Mouse (Mus musculus) hindbrain, embryonic 16.5 days (tissue): ENCODE data around the gene H6pd. TPM values are rescaled to one million over a fixed set of nuclear protein-coding genes. Genes with fewer than 3 reads are reported as not detected.

Source experiments
- ATAC-seq: fragments of 200-750 bp; cut with Nextera tagmentation; 2 replicates; pipeline ENCODE4 v1.8.0; 2017; ENCODE audit warnings: moderate TSS enrichment, moderate library complexity
- H3K27ac ChIP-seq: fragments of 300-500 bp; sonication (generic); 2 replicates; pipeline ENCODE4 v1.5.1; 2014; ENCODE audit warnings: low read depth, mild to moderate bottlenecking, control low read depth, low read length, moderate library complexity
- H3K27me3 ChIP-seq: fragments of 300-500 bp; sonication (generic); replicated peaks from 2 replicates; pipeline ENCODE4 v1.6.1; 2014; ENCODE audit warnings: low read length; ENCODE audit not compliant: control insufficient read depth, insufficient read depth
- H3K36me3 ChIP-seq: fragments of 300-500 bp; sonication (generic); 2 replicates; pipeline ENCODE4 v1.6.1; 2014; ENCODE audit warnings: mild to moderate bottlenecking, low read length, moderate library complexity, mixed read lengths; ENCODE audit not compliant: control insufficient read depth, insufficient read depth
- H3K4me1 ChIP-seq: fragments of 300-500 bp; sonication (generic); 2 replicates; pipeline ENCODE4 v1.6.1; 2014; ENCODE audit warnings: low read depth, low read length; ENCODE audit not compliant: control insufficient read depth, insufficient read depth
- H3K4me2 ChIP-seq: fragments of 300-500 bp; sonication (generic); 2 replicates; pipeline ENCODE4 v1.6.1; 2014; ENCODE audit warnings: mild to moderate bottlenecking, low read length, control low read depth, moderate library complexity
- H3K4me3 ChIP-seq: fragments of 300-500 bp; sonication (generic); 2 replicates; pipeline ENCODE4 v1.5.1; 2014; ENCODE audit warnings: mild to moderate bottlenecking, low read length, control low read depth, moderate library complexity
- H3K9ac ChIP-seq: fragments of 300-500 bp; sonication (generic); 2 replicates; pipeline ENCODE4 v1.6.1; 2014; ENCODE audit warnings: low read depth, mild to moderate bottlenecking, control low read depth, low read length, moderate library complexity
- H3K9me3 ChIP-seq: fragments of 300-500 bp; sonication (generic); 2 replicates; pipeline ENCODE4 v1.6.1; 2014; ENCODE audit warnings: mild to moderate bottlenecking, low read length, moderate library complexity; ENCODE audit not compliant: control insufficient read depth
- WGBS: fragments of 180-500 bp; shearing (Covaris S2); extraction: QIAGEN DNeasy Blood & Tissue Kit; methylation state at CpG from one replicate; pipeline ENCODE4 v1.1.7; 2014; 5-methylcytosine and 5-hydroxymethylcytosine counted together
- polyA plus RNA-seq: library from polyadenylated mRNA; unstranded; fragments of >200 nt; fragmentation: Nextera tagmentation; extraction: Ambion mirVana; gene quantifications from 2 replicates; pipeline ENCODE4 v1.2.1, GENCODE M21; 2015

Gene H6pd
- polyA plus RNA-seq, 1 experiment from 2014 or later = 2.9 TPM

GRCm38 (mm10) chr4:149956048-149956447, 52.8 kb downstream of the H6pd start:
- H3K4me2 ChIP-seq = no peak overlapping the region
- H3K27me3 ChIP-seq = peaks cover 12% of the 10 kb centered on the region
- no peaks in the 10 kb centered on the region for H3K9me3 ChIP-seq
- peaks cover 16% of the 10 kb centered on the region for H3K4me1 ChIP-seq
- no peak for ATAC-seq
- no peak overlapping the region for H3K9ac ChIP-seq
- no peaks in the 10 kb centered on the region for H3K36me3 ChIP-seq
- 46% methylated on average over 13 of the region's 13 CpGs for WGBS
- H3K27ac ChIP-seq = no peak overlapping the region
- no peak overlapping the region for H3K4me3 ChIP-seq

- 16% methylated on average over 15 of the region's 15 CpGs for WGBS
- ATAC-seq = no peak; the same call in 1 of the 2 replicates
- no peaks in the 10 kb centered on the region for H3K9me3 ChIP-seq
Observed at GRCm38 (mm10) chr4:149955631-149956030, 53.2 kb downstream of the H6pd start.

GRCm38 (mm10) chr4:149954893-149955439, 53.9 kb downstream of the H6pd start, which contains the start of gene Spsb1:
Gene Spsb1 (minus strand): TSS chr4:149955043.
- Histone ChIP-seq H3K36me3 (no peaks in the 10 kb centered on the region), H3K27ac (peak within 1 kb of the TSS; percentile 69), H3K4me3 (peak within 1 kb of the TSS; percentile 66), H3K27me3 (peaks cover 12% of the 10 kb centered on the region), H3K4me1 (peaks cover 16% of the 10 kb centered on the region), H3K4me2 (peak within 1 kb of the TSS; percentile 95), H3K9me3 (no peaks in the 10 kb centered on the region), H3K9ac (peak within 1 kb of the TSS; percentile 68)
- under 1% methylated on average over 46 of the region's 51 CpGs for WGBS
- ATAC-seq = peak; percentile 92

More at GRCm38 (mm10) chr4:149955631-149956030, 53.2 kb downstream of the H6pd start:
- Histone ChIP-seq H3K4me1 (peaks cover 16% of the 10 kb centered on the region), H3K27me3 (peaks cover 12% of the 10 kb centered on the region), H3K9ac (0 out of 2 replicates have a peak overlapping the region, but pooled peaks have one; percentile 68), H3K36me3 (no peaks in the 10 kb centered on the region), H3K4me3 (peak overlapping the region; percentile 66), H3K27ac (no peak overlapping the region), H3K4me2 (peak overlapping the region; percentile 95)

- 0 out of 2 replicates have a peak, but pooled peaks have one; percentile 22 for ATAC-seq
- 5% methylated on average over 32 of the region's 32 CpGs for WGBS
- Histone ChIP-seq H3K36me3 (no peaks in the 10 kb centered on the region), H3K27ac (peak overlapping the region; percentile 24), H3K4me3 (peak overlapping the region; percentile 66), H3K4me1 (peaks cover 16% of the 10 kb centered on the region), H3K27me3 (peaks cover 12% of the 10 kb centered on the region), H3K9ac (peak overlapping the region; percentile 68), H3K9me3 (no peaks in the 10 kb centered on the region), H3K4me2 (peak overlapping the region; percentile 95)
Observed at GRCm38 (mm10) chr4:149953621-149954481, 55.0 kb downstream of the H6pd start.

- WGBS = 55% methylated on average over 8 of the region's 9 CpGs
- ATAC-seq = no peak
- H3K27ac ChIP-seq = no peak overlapping the region
- peaks cover 16% of the 10 kb centered on the region for H3K4me1 ChIP-seq
- H3K4me3 ChIP-seq = no peak overlapping the region
- no peak overlapping the region for H3K9ac ChIP-seq
- no peaks in the 10 kb centered on the region for H3K36me3 ChIP-seq
- H3K27me3 ChIP-seq = peaks cover 11% of the 10 kb centered on the region
- H3K9me3 ChIP-seq = no peaks in the 10 kb centered on the region
- H3K4me2 ChIP-seq = peak overlapping the region; percentile 14; the same call in 1 of the 2 replicates
Observed at GRCm38 (mm10) chr4:149952201-149952600, 56.6 kb downstream of the H6pd start.

GRCm38 (mm10) chr4:149951201-149951600, 57.6 kb downstream of the H6pd start:
- no peak for ATAC-seq
- Histone ChIP-seq H3K27ac (no peak overlapping the region), H3K4me3 (no peak overlapping the region), H3K4me1 (peaks cover 19% of the 10 kb centered on the region), H3K9me3 (no peaks in the 10 kb centered on the region), H3K4me2 (no peak overlapping the region), H3K9ac (no peak overlapping the region), H3K36me3 (no peaks in the 10 kb centered on the region), H3K27me3 (peaks cover 2% of the 10 kb centered on the region)
- WGBS = 87% methylated on average over 13 of the region's 13 CpGs

GRCm38 (mm10) chr4:149949691-149950090, 59.1 kb downstream of the H6pd start:
- no peak overlapping the region for H3K27ac ChIP-seq
- no peak overlapping the region for H3K9ac ChIP-seq
- WGBS = 56% methylated on average over 13 of the region's 13 CpGs
- H3K4me2 ChIP-seq = no peak overlapping the region
- no peak overlapping the region for H3K4me3 ChIP-seq
- H3K9me3 ChIP-seq = no peaks in the 10 kb centered on the region
- no peaks in the 10 kb centered on the region for H3K36me3 ChIP-seq
- H3K4me1 ChIP-seq = peaks cover 21% of the 10 kb centered on the region
- no peak for ATAC-seq
- no peaks in the 10 kb centered on the region; the same call in 1 of the 2 replicates for H3K27me3 ChIP-seq

GRCm38 (mm10) chr4:149948119-149948518, 60.7 kb downstream of the H6pd start:
- Histone ChIP-seq H3K9ac (no peak overlapping the region), H3K27ac (no peak overlapping the region), H3K4me1 (peaks cover 25% of the 10 kb centered on the region), H3K36me3 (no peaks in the 10 kb centered on the region), H3K9me3 (no peaks in the 10 kb centered on the region), H3K4me3 (no peak overlapping the region), H3K27me3 (no peaks in the 10 kb centered on the region; the same call in 1 of the 2 replicates), H3K4me2 (no peak overlapping the region)
- 94% methylated on average over 5 of the region's 5 CpGs for WGBS
- no peak for ATAC-seq

GRCm38 (mm10) chr4:149947396-149947795, 61.4 kb downstream of the H6pd start:
- no peak for ATAC-seq
- 85% methylated on average over 5 of the region's 5 CpGs for WGBS
- H3K9me3 ChIP-seq = no peaks in the 10 kb centered on the region
- H3K4me3 ChIP-seq = no peak overlapping the region
- H3K27ac ChIP-seq = no peak overlapping the region
- H3K9ac ChIP-seq = no peak overlapping the region
- peaks cover 24% of the 10 kb centered on the region for H3K4me1 ChIP-seq
- H3K27me3 ChIP-seq = no peaks in the 10 kb centered on the region; the same call in 1 of the 2 replicates
- H3K36me3 ChIP-seq = no peaks in the 10 kb centered on the region
- no peak overlapping the region for H3K4me2 ChIP-seq
